Mouse (Mus musculus) retina, postnatal 7 days (tissue): ENCODE data around the gene Tcf7l1.

Experiments
- DNase-seq: peaks from one replicate; pipeline ENCODE4 v3.0.0-alpha.2; 2012; ENCODE audit warnings: low read depth, low spot score

Tcf7l1 gene

DNA sequence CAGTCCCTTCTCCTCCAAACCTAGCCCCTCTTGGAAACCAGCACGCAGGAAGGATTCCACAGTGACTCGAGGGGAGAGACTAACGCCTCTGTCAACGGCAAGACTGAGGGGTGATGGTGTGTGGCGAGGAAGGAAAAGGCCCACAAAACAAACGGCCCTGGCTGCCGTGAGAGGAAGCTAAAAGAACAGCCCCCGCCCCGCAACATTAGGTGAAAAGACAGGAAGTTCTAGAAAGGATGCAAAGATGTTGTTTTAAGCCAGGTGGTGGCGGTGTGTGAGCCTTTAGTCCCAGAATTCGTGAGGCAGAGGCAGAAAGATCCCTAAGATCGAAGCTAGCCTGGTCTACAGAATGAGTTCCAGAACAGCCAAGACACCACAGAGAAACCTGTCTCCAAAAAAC lies 43.3 kb downstream of the Tcf7l1 start:
- no peak for DNase-seq

DNA sequence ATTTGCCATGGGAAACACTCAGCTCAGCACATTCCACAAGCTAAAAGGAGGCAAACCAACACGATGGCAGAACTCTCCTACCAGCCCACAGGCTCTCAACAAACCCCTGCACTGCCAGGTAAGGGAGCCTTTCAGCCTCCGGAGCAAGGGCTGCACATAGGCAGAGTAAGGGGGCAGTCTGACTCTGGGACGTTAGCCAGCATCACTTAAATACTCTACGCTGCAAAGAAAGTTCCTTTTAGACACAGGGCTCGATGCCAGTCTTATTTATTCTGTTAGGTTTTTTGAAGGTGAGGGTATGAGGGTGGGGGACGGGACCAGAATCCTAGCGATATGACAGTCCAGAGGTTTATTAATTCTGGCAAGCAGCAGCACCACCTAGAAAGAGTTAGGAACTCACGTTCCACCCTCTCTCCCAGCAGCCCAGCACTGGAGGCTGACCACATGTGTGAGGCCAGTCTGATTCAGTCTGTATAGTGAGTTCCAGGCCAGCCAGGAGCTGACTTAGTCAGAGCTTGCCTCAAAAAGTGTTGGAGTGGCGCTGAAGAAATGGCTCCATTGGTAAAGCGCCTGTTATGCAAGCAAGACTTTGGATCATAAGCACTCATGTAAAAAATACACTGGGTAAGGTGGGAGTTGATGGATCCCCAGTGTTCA lies 44.8 kb downstream of the Tcf7l1 start:
- DNase-seq = no peak

DNA sequence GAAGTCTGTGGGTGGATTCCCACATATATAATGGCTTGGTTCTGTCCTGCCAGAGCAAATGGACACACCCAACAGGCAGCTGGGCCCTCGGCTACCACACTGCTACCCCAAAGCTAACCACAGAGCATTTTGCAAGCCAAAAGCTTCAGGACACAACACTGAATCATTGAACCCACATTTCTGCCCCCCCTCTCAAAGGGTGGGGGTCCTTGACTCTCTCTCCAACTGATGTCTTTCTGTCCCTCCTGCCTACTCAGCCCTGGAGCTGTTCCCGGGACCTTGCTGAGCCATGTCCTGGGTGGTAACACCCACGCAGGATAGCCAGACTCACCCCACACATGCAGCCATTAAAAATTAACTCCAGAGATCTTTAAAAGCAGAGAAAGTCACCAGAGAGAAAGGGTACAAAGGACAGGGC lies 45.4 kb downstream of the Tcf7l1 start:
- DNase-seq = no peak

GRCm38 (mm10) chr6:72742331-72742730 lies 46.7 kb downstream of the Tcf7l1 start:
- no peak for DNase-seq

- DNase-seq = no peak
Observed at GRCm38 (mm10) chr6:72740596-72741421, 48.2 kb downstream of the Tcf7l1 start.

GRCm38 (mm10) chr6:72736872-72737271 lies 52.2 kb downstream of the Tcf7l1 start:
- no peak for DNase-seq

DNA sequence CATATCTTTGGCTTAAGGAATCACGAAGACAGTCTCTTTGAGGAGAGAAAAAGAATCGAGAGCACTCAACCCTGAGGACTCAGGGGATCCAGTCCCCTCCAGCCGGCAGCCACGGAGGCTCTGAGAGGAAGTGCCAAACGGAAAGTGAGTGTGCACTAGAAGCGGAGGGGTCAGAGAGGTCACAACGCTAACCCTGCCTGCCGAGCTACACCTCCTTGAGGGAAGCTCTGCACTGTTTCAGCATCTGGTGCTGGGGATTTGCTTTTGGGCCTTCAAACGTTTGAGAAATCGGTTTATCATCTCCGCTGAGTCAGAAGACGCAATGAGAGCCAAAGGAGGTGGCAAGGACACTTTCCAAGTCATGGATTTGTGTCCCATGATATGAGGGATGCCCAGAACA lies 53.8 kb downstream of the Tcf7l1 start:
- no peak for DNase-seq

GRCm38 (mm10) chr6:72733375-72733774 lies 55.7 kb downstream of the Tcf7l1 start:
- DNase-seq = no peak

GRCm38 (mm10) chr6:72732109-72732508 lies 56.9 kb downstream of the Tcf7l1 start:
- no peak for DNase-seq

- no peak for DNase-seq
Observed at GRCm38 (mm10) chr6:72730560-72730849, 58.5 kb downstream of the Tcf7l1 start.

DNA sequence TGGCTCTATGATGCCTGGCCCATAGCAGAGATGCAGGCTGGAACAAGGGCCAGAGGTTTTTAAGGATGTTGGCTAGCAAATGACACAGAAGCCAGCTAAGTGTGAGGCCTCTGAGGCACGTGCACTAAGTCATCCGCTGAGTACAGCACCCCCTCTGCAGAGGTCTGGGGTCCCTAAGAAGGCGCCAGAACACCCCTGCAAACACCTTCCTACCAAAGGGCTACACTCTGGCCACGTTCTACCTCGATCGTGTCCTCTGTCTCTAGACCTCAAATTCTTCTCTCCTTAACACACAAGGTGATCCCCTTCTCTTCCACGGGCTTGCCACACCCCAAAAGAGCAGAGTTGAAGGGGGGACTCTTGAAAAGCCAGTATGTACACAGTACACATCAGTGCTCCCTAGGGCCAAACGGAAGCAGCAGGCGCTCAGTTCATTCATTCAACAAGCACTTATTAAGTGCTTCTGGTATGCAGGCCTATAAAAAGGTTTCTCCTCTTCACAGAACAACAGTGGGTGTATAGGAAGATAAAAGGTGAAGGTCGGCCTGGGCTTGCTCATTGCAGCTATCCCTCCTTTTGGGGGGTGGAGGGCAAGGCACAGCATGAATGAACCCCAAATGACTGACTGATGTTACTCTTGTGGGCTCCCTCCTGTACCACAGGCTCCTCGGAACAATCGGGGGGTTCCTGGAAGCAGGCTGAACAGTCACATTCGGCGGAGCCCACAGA lies 59.1 kb downstream of the Tcf7l1 start:
- DNase-seq = no peak

- DNase-seq = no peak
Observed at GRCm38 (mm10) chr6:72727826-72728225, 61.2 kb downstream of the Tcf7l1 start.

DNA sequence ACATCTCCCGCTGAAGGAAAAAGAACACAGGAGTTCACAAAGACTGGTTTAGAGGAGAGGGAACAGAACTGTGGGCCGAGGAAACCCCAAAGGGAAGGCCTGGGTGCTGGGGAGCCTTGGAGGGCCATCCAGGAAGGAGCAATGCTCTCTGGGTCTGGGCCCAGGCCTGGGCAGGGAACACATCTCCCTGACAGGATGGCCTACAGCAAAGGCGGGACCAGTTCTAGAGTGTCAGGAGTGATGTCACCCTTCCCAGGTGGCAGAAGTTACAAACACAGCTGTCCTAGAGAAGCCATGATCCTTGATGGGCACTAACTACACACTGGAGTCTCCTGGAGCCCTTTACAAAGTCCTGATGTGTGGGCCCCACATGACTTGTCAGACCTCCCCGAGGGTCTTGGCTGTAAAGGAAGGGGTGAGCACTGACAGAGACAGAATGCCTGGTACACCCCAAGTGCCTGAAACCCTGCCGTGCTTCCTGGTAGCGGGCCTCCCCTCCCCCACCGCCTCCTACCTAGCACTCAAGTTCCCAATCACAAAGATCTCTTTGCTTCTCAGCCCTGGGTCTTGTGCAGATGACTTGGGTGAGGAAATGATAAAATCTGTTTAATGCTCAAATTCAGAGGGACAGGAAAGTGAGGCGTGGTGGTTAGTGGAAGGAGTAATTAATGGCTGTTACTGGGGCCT lies 64.4 kb downstream of the Tcf7l1 start:
- DNase-seq = no peak

DNA sequence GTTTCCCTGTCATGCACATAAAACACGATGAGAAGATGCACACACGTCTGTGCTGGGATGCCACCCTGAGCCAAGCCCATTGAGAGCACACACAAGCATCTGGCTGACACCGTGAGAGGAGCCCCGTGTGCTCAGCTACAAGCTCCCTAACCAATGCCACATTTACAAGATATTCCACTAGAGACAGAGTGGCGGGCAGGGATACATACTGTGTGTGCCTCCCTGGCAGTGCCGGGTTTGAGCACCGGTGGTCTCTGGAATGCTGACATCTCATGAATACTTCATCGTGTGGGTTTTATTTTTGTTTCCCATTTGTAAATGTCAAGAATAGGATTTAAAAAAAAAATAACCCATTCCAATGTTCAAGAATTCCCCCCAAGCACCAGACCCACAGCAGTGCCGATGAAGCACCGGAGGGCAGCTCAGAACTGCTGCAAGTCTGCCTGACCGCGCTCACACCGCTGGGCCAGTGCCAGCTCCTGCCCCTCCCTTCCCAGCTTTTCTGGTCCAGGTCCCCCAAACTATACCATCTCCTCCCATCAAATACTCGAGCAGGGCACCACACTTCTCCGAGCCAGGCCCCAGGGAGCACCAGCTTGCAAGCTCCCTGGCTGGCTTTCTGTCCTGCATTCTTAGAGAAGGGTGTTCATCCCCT lies 65.2 kb downstream of the Tcf7l1 start:
- DNase-seq = no peak

GRCm38 (mm10) chr6:72723143-72723542 lies 65.9 kb downstream of the Tcf7l1 start:
- no peak for DNase-seq

- DNase-seq = no peak
Observed at GRCm38 (mm10) chr6:72720852-72721251, 68.2 kb downstream of the Tcf7l1 start.

DNA sequence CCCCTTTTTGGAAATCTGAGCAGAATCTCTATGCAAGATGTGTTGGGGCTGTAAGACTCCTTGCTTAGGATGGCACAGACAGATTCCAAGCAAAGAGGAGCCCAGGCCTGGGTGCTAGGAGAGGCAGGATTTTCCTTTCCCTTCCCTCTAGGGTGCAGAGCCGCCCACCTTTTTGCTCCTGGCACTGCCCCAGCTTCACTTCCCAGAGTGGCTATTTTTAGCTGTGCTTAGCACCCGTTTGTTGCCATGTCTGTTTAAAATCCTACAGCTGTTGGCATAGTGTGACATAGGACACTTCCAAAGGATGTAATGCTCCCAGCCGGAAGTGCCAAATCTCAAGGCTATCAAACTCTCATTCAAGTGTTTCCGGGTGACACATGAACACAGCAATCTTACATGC lies 74.3 kb downstream of the Tcf7l1 start:
- no peak for DNase-seq

- DNase-seq = no peak
Observed at GRCm38 (mm10) chr6:72714250-72714649, 74.8 kb downstream of the Tcf7l1 start.

GRCm38 (mm10) chr6:72711508-72712081 lies 77.5 kb downstream of the Tcf7l1 start:
- DNase-seq = no peak

DNA sequence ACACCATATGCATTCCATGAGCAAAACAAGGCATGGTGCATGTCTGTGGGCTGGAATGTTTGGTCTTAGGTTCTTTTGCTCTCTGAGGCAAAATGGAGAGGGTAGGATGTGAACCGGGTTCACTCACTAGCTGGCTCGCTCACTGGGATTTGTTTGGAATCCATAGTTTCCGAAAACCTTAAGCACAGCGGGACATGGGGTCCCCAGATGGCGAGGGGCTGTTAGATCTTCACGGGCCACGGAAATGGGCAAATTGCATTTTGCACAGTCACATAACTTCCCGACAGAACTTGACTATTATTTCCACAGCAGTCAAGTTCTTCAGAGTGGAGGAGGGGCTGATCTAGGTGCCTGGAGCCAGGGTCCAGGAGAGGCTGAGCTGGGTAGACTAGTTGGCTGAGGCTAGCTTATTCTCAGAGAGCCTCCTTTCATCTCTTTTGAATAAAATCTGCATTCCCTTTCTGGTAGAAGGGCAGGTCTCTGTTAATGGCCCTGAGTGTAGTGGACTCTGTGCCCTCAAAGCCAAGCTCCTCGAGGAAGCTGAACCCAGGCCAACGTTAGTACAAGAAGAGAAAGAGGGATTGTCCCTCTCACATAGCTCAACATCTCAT lies 78.1 kb downstream of the Tcf7l1 start:
- DNase-seq = no peak
